Mouse (Mus musculus) kidney, adult 2 months (tissue): Measurements from ENCODE around the gene Ptpn23.

Experiments used
- CTCF ChIP-seq: fragments of 200-500 bp; conservative IDR thresholded peaks from 2 replicates; pipeline ENCODE4 v1.5.1; 2011; ENCODE audit warnings: low read depth, mild to moderate bottlenecking, control low read depth, low read length, moderate library complexity, mixed read lengths; ENCODE audit not compliant: insufficient read depth, insufficient read length
- POLR2A ChIP-seq: fragments of 200-500 bp; IDR thresholded peaks from one replicate; pipeline ENCODE4 v1.6.1; 2011; ENCODE audit warnings: low read depth, low read length, control low read depth

- TF ChIP-seq POLR2A (no peak), CTCF (no peak)
Observed at GRCm38 (mm10) chr9:110348899-110349298, 59.1 kb downstream of the Ptpn23 start.
